Mouse (Mus musculus) olfactory bulb, adult 2 months (tissue): ENCODE measurements around the gene Sec24b. TPM values are rescaled to one million over a fixed set of nuclear protein-coding genes. Genes with fewer than 3 reads are reported as not detected.

Experiments used
- H3K27ac ChIP-seq: fragments of 200-500 bp; 2 replicates; pipeline ENCODE4 v1.5.1; 2012; ENCODE audit warnings: low read depth, low read length; ENCODE audit not compliant: insufficient read depth
- H3K4me1 ChIP-seq: fragments of 200-500 bp; 2 replicates; pipeline ENCODE4 v1.6.1; 2012; ENCODE audit warnings: low read length; ENCODE audit not compliant: control insufficient read depth, insufficient read depth
- H3K4me3 ChIP-seq: fragments of 200-500 bp; 2 replicates; pipeline ENCODE4 v1.5.1; 2012; ENCODE audit warnings: mild to moderate bottlenecking, low read depth, low read length, moderate library complexity; ENCODE audit not compliant: insufficient read depth
- CTCF ChIP-seq: fragments of 200-500 bp; IDR thresholded peaks from 2 replicates; pipeline ENCODE4 v1.5.1; 2012; ENCODE audit warnings: low read depth, mild to moderate bottlenecking, low read length, moderate library complexity; ENCODE audit not compliant: insufficient read depth
- POLR2A ChIP-seq: fragments of 200-500 bp; IDR thresholded peaks from 2 replicates; pipeline ENCODE4 v1.6.1; 2012; ENCODE audit warnings: mild to moderate bottlenecking, low read depth, low read length, moderate library complexity; ENCODE audit not compliant: insufficient read depth
- WGBS: fragments of 180-500 bp; shearing (Covaris S2); methylation state at CpG from one replicate; pipeline ENCODE4 v1.1.7; 2018; 5-methylcytosine and 5-hydroxymethylcytosine counted together
- polyA plus RNA-seq: library from polyadenylated mRNA; stranded (reverse); fragments of >200 nt; gene quantifications from 2 replicates; pipeline ENCODE4 v1.2.4, GENCODE M21; 2012; ENCODE audit warnings: low replicate concordance; ENCODE audit not compliant: missing spikeins, insufficient read depth, insufficient read length

Gene Sec24b
- polyA plus RNA-seq, 1 experiment = not detected

GRCm38 (mm10) chr3:130057569-130058345 is 3.6 kb downstream of the Sec24b start:
- peaks cover 21% of the 10 kb centered on the region for H3K4me1 ChIP-seq

GRCm38 (mm10) chr3:130055416-130056385 is 5.7 kb downstream of the Sec24b start:
- no peak for TF ChIP-seq POLR2A
- no peak for TF ChIP-seq CTCF
- H3K4me1 ChIP-seq = peaks cover 27% of the 10 kb centered on the region
- H3K27ac ChIP-seq = no peak overlapping the region
- 74% methylated on average over 15 of the region's 15 CpGs for WGBS
- H3K4me3 ChIP-seq = no peak overlapping the region

More at GRCm38 (mm10) chr3:130057569-130058345, 3.6 kb downstream of the Sec24b start:
- TF ChIP-seq CTCF (no peak), POLR2A (no peak)
- 57% methylated on average over 14 of the region's 14 CpGs for whole genome bisulfite sequencing
- Histone ChIP-seq H3K4me3 (no peak overlapping the region), H3K27ac (no peak overlapping the region)

- no peak for TF ChIP-seq POLR2A
- TF ChIP-seq CTCF = no peak
- 44% methylated on average over 6 of the region's 6 CpGs for WGBS
- H3K27ac ChIP-seq = no peak overlapping the region
- H3K4me1 ChIP-seq = peaks cover 27% of the 10 kb centered on the region
- H3K4me3 ChIP-seq = no peak overlapping the region
Measured at GRCm38 (mm10) chr3:130054587-130054986, 6.8 kb downstream of the Sec24b start.

GRCm38 (mm10) chr3:130053340-130054066 is 7.8 kb downstream of the Sec24b start:
- no peak overlapping the region; the same call in 1 of the 2 replicates for H3K27ac ChIP-seq
- H3K4me3 ChIP-seq = no peak overlapping the region
- H3K4me1 ChIP-seq = peaks cover 27% of the 10 kb centered on the region
- 55% methylated on average over 10 of the region's 10 CpGs for WGBS
- TF ChIP-seq POLR2A = no peak
- TF ChIP-seq CTCF = no peak

GRCm38 (mm10) chr3:130052541-130053298 is 8.6 kb downstream of the Sec24b start:
- WGBS = 48% methylated on average over 6 of the region's 6 CpGs
- Histone ChIP-seq H3K4me1 (peaks cover 23% of the 10 kb centered on the region), H3K4me3 (no peak overlapping the region), H3K27ac (no peak overlapping the region)
- TF ChIP-seq CTCF = no peak
- TF ChIP-seq POLR2A = no peak

- no peak overlapping the region for H3K4me3 ChIP-seq
- H3K4me1 ChIP-seq = peaks cover 18% of the 10 kb centered on the region
- no peak overlapping the region for H3K27ac ChIP-seq
- TF ChIP-seq POLR2A = no peak
- no peak for TF ChIP-seq CTCF
- WGBS = 76% methylated on average over 8 of the region's 8 CpGs
Measured at GRCm38 (mm10) chr3:130052116-130052515, 9.2 kb downstream of the Sec24b start.

- 0 out of 2 replicates have a peak, but pooled peaks cover 3% of the 10 kb centered on the region for H3K4me1 ChIP-seq
- TF ChIP-seq CTCF (no peak), POLR2A (no peak)
- WGBS = 95% methylated on average over 5 of the region's 5 CpGs
- H3K4me3 ChIP-seq = no peak overlapping the region
- H3K27ac ChIP-seq = no peak overlapping the region
Measured at GRCm38 (mm10) chr3:130040711-130041110, 20.6 kb downstream of the Sec24b start.

GRCm38 (mm10) chr3:130040017-130040416 is 21.3 kb downstream of the Sec24b start:
- Histone ChIP-seq H3K4me1 (0 out of 2 replicates have a peak, but pooled peaks cover 3% of the 10 kb centered on the region), H3K4me3 (no peak overlapping the region), H3K27ac (no peak overlapping the region)
- TF ChIP-seq POLR2A (no peak), CTCF (no peak)
- WGBS = 90% methylated on average over 4 of the region's 4 CpGs
